Mouse (Mus musculus): Measurements from ENCODE around the gene Coro1c.

The Coro1c gene

GRCm38 (mm10) chr5:113797149-113797882 is 111.2 kb downstream of the Coro1c start:
- no peak for DNase-seq (ENCODE audit: low read depth, low spot score)

GRCm38 (mm10) chr5:113796401-113797148 is 112.0 kb downstream of the Coro1c start:
- DNase-seq (ENCODE audit: low read depth, low spot score): no peak
